Mouse (Mus musculus) CD4-positive, CD25-positive, alpha-beta regulatory T cell, adult 2 months (primary cell): ENCODE measurements around the gene Gm20920.
"Not testable (repeated sequence)": the region's sequence is repeated elsewhere in the genome, so short reads cannot be mapped to it uniquely, and the experiment has no call there.

Experiments used
- DNase-seq: peaks from one replicate; pipeline ENCODE4 v3.0.0-alpha.2; 2012; ENCODE audit warnings: low read depth, low spot score

Gm20920 gene

GRCm38 (mm10) chrY:51851820-51852219 is at the start of gene Gm20920:
Gene Gm20920 (plus strand): TSS chrY:51852120.
- DNase-seq: not testable (repeated sequence)
